Mouse (Mus musculus): ENCODE measurements around the gene Ghdc.

Ghdc gene

GRCm38 (mm10) chr11:100781763-100782475, 11.2 kb upstream of the Ghdc start:
- no peak for DNase-seq

- no peak for DNase-seq
These were observed 9.5 kb upstream of the Ghdc start for GRCm38 (mm10) chr11:100780247-100780646.

GRCm38 (mm10) chr11:100778069-100778468, 7.3 kb upstream of the Ghdc start:
- DNase-seq, result no peak

GRCm38 (mm10) chr11:100775921-100776320, 5.2 kb upstream of the Ghdc start:
- no peak for DNase-seq

- DNase-seq, result no peak
These were observed 3.5 kb upstream of the Ghdc start for GRCm38 (mm10) chr11:100774261-100774660.

GRCm38 (mm10) chr11:100769980-100770379, 777 bp downstream of the Ghdc start:
- no peak for DNase-seq

- no peak for DNase-seq
These were observed 2.9 kb downstream of the Ghdc start for GRCm38 (mm10) chr11:100767871-100768270.

GRCm38 (mm10) chr11:100766726-100767125, 4.0 kb downstream of the Ghdc start:
- peak; percentile 22 for DNase-seq

- DNase-seq, result no peak
These were observed 7.9 kb downstream of the Ghdc start, which contains the start of gene Hcrt for GRCm38 (mm10) chr11:100762831-100763230. Gene Hcrt, minus strand, starts transcription at chr11:100762931.

GRCm38 (mm10) chr11:100761547-100762045, 9.2 kb downstream of the Ghdc start:
- peak; percentile 87 for DNase-seq

- DNase-seq, result peak; percentile 33
These were observed 11.0 kb downstream of the Ghdc start, which contains the start of gene Kcnh4 for GRCm38 (mm10) chr11:100759611-100760233. Gene Kcnh4, minus strand, starts transcription at chr11:100759942.

- peak; percentile 62 for DNase-seq
These were observed 11.8 kb downstream of the Ghdc start for GRCm38 (mm10) chr11:100758707-100759610.

GRCm38 (mm10) chr11:100757566-100757965, 13.2 kb downstream of the Ghdc start:
- no peak for DNase-seq

- no peak for DNase-seq
These were observed 14.3 kb downstream of the Ghdc start for GRCm38 (mm10) chr11:100756476-100756875.

GRCm38 (mm10) chr11:100754693-100755057, 16.1 kb downstream of the Ghdc start:
- no peak for DNase-seq

- DNase-seq, result no peak
These were observed 16.6 kb downstream of the Ghdc start for GRCm38 (mm10) chr11:100754021-100754692.

- DNase-seq, result peak; percentile 33
These were observed 18.5 kb downstream of the Ghdc start for GRCm38 (mm10) chr11:100752294-100752693.

GRCm38 (mm10) chr11:100750127-100750526, 20.6 kb downstream of the Ghdc start:
- DNase-seq, result no peak

- no peak for DNase-seq
These were observed 21.3 kb downstream of the Ghdc start for GRCm38 (mm10) chr11:100749469-100749868.

GRCm38 (mm10) chr11:100748620-100749019, 22.1 kb downstream of the Ghdc start:
- DNase-seq, result no peak

- DNase-seq, result no peak
These were observed 23.6 kb downstream of the Ghdc start for GRCm38 (mm10) chr11:100747114-100747513.

- DNase-seq, result no peak
These were observed 24.2 kb downstream of the Ghdc start for GRCm38 (mm10) chr11:100746546-100746945.

GRCm38 (mm10) chr11:100745085-100745484, 25.7 kb downstream of the Ghdc start:
- DNase-seq, result peak; percentile 55
